In the genomic region with DNA sequence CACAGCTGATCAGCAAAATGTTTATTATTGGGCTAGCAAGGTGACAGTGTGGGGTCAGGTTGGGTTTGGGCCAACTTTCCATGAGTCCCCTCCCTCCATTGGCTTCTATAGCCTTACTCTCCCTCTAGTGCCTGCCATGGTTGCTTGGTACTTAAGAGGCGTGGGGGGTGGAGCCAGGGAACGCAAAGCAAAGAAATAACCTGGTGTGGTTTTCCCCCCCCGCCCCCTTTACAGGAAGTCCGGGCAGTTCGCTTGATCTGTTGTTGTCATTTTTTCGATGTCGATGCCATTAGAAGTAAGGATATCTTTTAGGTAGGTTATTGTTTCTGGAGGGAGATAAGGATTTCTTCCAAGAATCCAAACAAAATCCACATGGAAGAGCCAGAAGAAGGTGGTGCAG, we compare ENCODE assay signal across 31 mouse cellular contexts. TPM values are rescaled to one million over a fixed set of nuclear protein-coding genes. Genes with fewer than 3 reads are reported as not detected.
DNase-seq lines count a peak whose midpoint lies in the region; ATAC-seq lines count a peak whose summit lies in the region.
"Had no signal": no experiment of that assay in that cellular context is flagged by ENCODE, and none has a peak within 500 bp of the region (broad histone marks: within the 10 kb centered on the region; RNA-seq: fewer than 3 reads in every experiment).

No protein-coding gene starts in this region.

- peak; percentile 45 for ATAC-seq in megakaryocyte, adult 5-6 weeks (ENCODE audit: poor library complexity, severe bottlenecking)
- ATAC-seq: forebrain, embryonic 15.5 days; midbrain, embryonic 15.5 days had no signal

- no peaks in the 10 kb centered on the region for H3K27me3 ChIP-seq in heart, embryonic 10.5 days (ENCODE audit: insufficient read depth, poor library complexity, severe bottlenecking)
- H3K27me3 ChIP-seq in midbrain, embryonic 10.5 days (ENCODE audit: low read depth, poor library complexity, severe bottlenecking): no peaks in the 10 kb centered on the region
- H3K27me3 ChIP-seq: embryonic facial prominence, embryonic 12.5 days; forebrain, embryonic 15.5 days; limb, embryonic 12.5 days; midbrain, embryonic 15.5 days had no signal

- H3K4me3 ChIP-seq in heart, embryonic 10.5 days: no peak overlapping the region
- no peak overlapping the region for H3K4me3 ChIP-seq in midbrain, embryonic 10.5 days
- H3K4me3 ChIP-seq: embryonic facial prominence, embryonic 12.5 days; forebrain, embryonic 10.5 days; forebrain, embryonic 15.5 days; limb, embryonic 12.5 days; midbrain, embryonic 15.5 days had no signal

- peak; percentile 34 for DNase-seq in 416B (ENCODE audit: low read depth)
- peak; percentile 68 for DNase-seq in CD4-positive helper T cell, adult 2 months (ENCODE audit: low read depth, low spot score)
- DNase-seq in T-cell, adult 2 months (ENCODE audit: low spot score): peak; percentile 46
- DNase-seq in heart, embryonic 10.5 days (ENCODE audit: low spot score): no peak
- DNase-seq in midbrain, embryonic 10.5 days (ENCODE audit: low spot score): no peak
- DNase-seq in adrenal gland, postnatal 25 days: no peak
- DNase-seq: adrenal gland, postnatal 14 days; cerebellum, adult 11-12 months; cerebellum, adult 9-11 months; embryo, embryonic 11 days; gastrocnemius, postnatal 25 days; heart, adult 11 months; heart, postnatal 4 days; kidney, adult 18-20 months; kidney, postnatal 4 days; layer of hippocampus, postnatal 36 days; right cerebral cortex, adult 18-20 months; spleen, adult 18-20 months; thymus, postnatal 14 days had no signal

- WGBS in heart, embryonic 10.5 days: 83% methylated on average over 7 of the region's 7 CpGs
- WGBS in midbrain, embryonic 10.5 days: 92% methylated on average over 7 of the region's 7 CpGs

- H3K4me1 ChIP-seq in heart, embryonic 10.5 days: peaks cover 23% of the 10 kb centered on the region
- peaks cover 27% of the 10 kb centered on the region for H3K4me1 ChIP-seq in midbrain, embryonic 10.5 days

- no peak overlapping the region for H3K27ac ChIP-seq in heart, embryonic 10.5 days
- no peak overlapping the region for H3K27ac ChIP-seq in midbrain, embryonic 10.5 days (replicated peaks)
- H3K27ac ChIP-seq: embryonic facial prominence, embryonic 12.5 days; forebrain, embryonic 10.5 days; forebrain, embryonic 15.5 days; hindbrain, embryonic 14.5 days; limb, embryonic 12.5 days; macrophage; midbrain, embryonic 15.5 days; stomach, postnatal 0 days had no signal

- H3K36me3 ChIP-seq in heart, embryonic 10.5 days: no peaks in the 10 kb centered on the region
- no peaks in the 10 kb centered on the region for H3K36me3 ChIP-seq in midbrain, embryonic 10.5 days
- H3K36me3 ChIP-seq: embryonic facial prominence, embryonic 12.5 days; forebrain, embryonic 10.5 days; forebrain, embryonic 15.5 days; limb, embryonic 12.5 days; midbrain, embryonic 15.5 days had no signal

- H3K9me3 ChIP-seq in heart, embryonic 10.5 days: no peaks in the 10 kb centered on the region
- H3K9me3 ChIP-seq in midbrain, embryonic 10.5 days (replicated peaks): no peaks in the 10 kb centered on the region
- H3K9me3 ChIP-seq: embryonic facial prominence, embryonic 12.5 days; forebrain, embryonic 10.5 days; forebrain, embryonic 15.5 days; limb, embryonic 12.5 days; midbrain, embryonic 15.5 days had no signal

RNA-seq across cellular contexts. Expression of a gene that starts 17.5 kb away (rescaled TPM):
- total RNA-seq in megakaryocyte, adult 5-6 weeks (2015): 0.33 and 1.3 TPM in 2 replicates
- 0.33 and 0.53 TPM in 2 replicates for total RNA-seq in megakaryocyte, adult 5-6 weeks (2017)
- not detected in 2 replicates for polyA plus RNA-seq in heart, embryonic 10.5 days (2016; fragmentation: Nextera tagmentation; extraction: Ambion mirVana)
- polyA plus RNA-seq in midbrain, embryonic 10.5 days (2016; fragmentation: Nextera tagmentation; extraction: Ambion mirVana): 17.4 and 29.0 TPM in 2 replicates
- 3.3 and 7.6 TPM in 2 replicates for total RNA-seq in adrenal gland, postnatal 25 days (2021)
- total RNA-seq: liver, adult 2 months had no signal
- polyA plus RNA-seq: heart, embryonic 11.5 days; liver, adult 2 months; liver, embryonic 16.5 days had no signal

RNA-seq across cellular contexts. Expression of a gene that starts 22.0 kb away (rescaled TPM):
- 85.4 and 90.2 TPM in 2 replicates for total RNA-seq in megakaryocyte, adult 5-6 weeks (2015)
- total RNA-seq in megakaryocyte, adult 5-6 weeks (2017): 58.6 and 59.5 TPM in 2 replicates
- polyA plus RNA-seq in heart, embryonic 10.5 days (2016; fragmentation: Nextera tagmentation; extraction: Ambion mirVana): 85.0 and 95.4 TPM in 2 replicates
- polyA plus RNA-seq in midbrain, embryonic 10.5 days (2016; fragmentation: Nextera tagmentation; extraction: Ambion mirVana): 96.7 and 101 TPM in 2 replicates
- total RNA-seq in adrenal gland, postnatal 25 days (2021): 70.9 and 74.0 TPM in 2 replicates

Comparison
In these comparisons a context has a peak if more than half of its experiments do, and no peak if none do; other contexts are left out.
1. DNase-seq: peak in 416B (single experiment), CD4-positive helper T cell, adult 2 months (single experiment) and T-cell, adult 2 months (single experiment); none in heart, embryonic 10.5 days (single experiment), midbrain, embryonic 10.5 days (single experiment) and adrenal gland, postnatal 25 days (single experiment).